Mouse (Mus musculus) brown adipose tissue, adult 24 weeks (tissue): ENCODE data around the gene Olfr420. TPM values are rescaled to one million over a fixed set of nuclear protein-coding genes. Genes with fewer than 3 reads are reported as not detected.

ENCODE experiments used
- polyA plus RNA-seq: library from polyadenylated mRNA; stranded (reverse); fragments of >200 nt; gene quantifications from 2 replicates; pipeline ENCODE4 v1.2.4, GENCODE M21; 2012; ENCODE audit not compliant: missing spikeins, insufficient read depth, insufficient read length

Olfr420 gene
- polyA plus RNA-seq, 1 experiment = not detected

Other genes starting within 250 kb of the Olfr420 start
- 5.4 and 7.4 TPM in 2 replicates for gene Ifi211, start 242.6 kb upstream of the Olfr420 start, polyA plus RNA-seq
- 11.4 and 18.7 TPM in 2 replicates for gene Mndal, start 213.1 kb upstream of the Olfr420 start, polyA plus RNA-seq
- 13.0 and 14.2 TPM in 2 replicates for gene Ifi203, start 213.0 kb upstream of the Olfr420 start, polyA plus RNA-seq
- gene Ifi202b, start 172.9 kb upstream of the Olfr420 start, polyA plus RNA-seq = not detected in 2 replicates
- 13.3 and 17.3 TPM in 2 replicates for gene Ifi205, start 123.8 kb upstream of the Olfr420 start, polyA plus RNA-seq
- gene Olfr433, start 114.9 kb upstream of the Olfr420 start, polyA plus RNA-seq = not detected in 2 replicates
- not detected in 2 replicates for gene Olfr432, start 106.4 kb upstream of the Olfr420 start, polyA plus RNA-seq
- not detected in 2 replicates for gene Olfr430, start 89.0 kb upstream of the Olfr420 start, polyA plus RNA-seq
- gene Olfr429, start 71.3 kb upstream of the Olfr420 start, polyA plus RNA-seq = not detected in 2 replicates
- not detected in 2 replicates for gene Olfr427, start 58.7 kb upstream of the Olfr420 start, polyA plus RNA-seq
- not detected in 2 replicates for gene Olfr231, start 34.5 kb upstream of the Olfr420 start, polyA plus RNA-seq
- not detected in 2 replicates for gene Olfr424, start 24.1 kb upstream of the Olfr420 start, polyA plus RNA-seq
- gene Spta1, start 17.1 kb downstream of the Olfr420 start, polyA plus RNA-seq = 0.25 TPM in 1 of 2 replicates, not detected in the other
- not detected in 2 replicates for gene Olfr419, start 96.4 kb downstream of the Olfr420 start, polyA plus RNA-seq
- not detected in 2 replicates for gene Mptx1, start 174.9 kb downstream of the Olfr420 start, polyA plus RNA-seq
- not detected in 2 replicates for gene Olfr417, start 209.5 kb downstream of the Olfr420 start, polyA plus RNA-seq
- not detected in 2 replicates for gene Olfr248, start 235.4 kb downstream of the Olfr420 start, polyA plus RNA-seq